Mouse (Mus musculus): ENCODE results near the gene Sp6.

Sp6 gene

GRCm38 (mm10) chr11:97013121-97013670 is at the start of gene Sp6:
TSS of gene Sp6 (plus strand) at chr11:97013394.
- DNase-seq (ENCODE audit: low spot score in 2 of 2): peak in 1 of 2 experiments; percentile 39

- DNase-seq (ENCODE audit: low spot score in 2 of 2): peak; percentile 67 to 82
Measured at GRCm38 (mm10) chr11:96963580-96963979, 49.6 kb upstream of the Sp6 start.

GRCm38 (mm10) chr11:96966172-96966571 is 47.0 kb upstream of the Sp6 start:
- DNase-seq (ENCODE audit: low spot score in 2 of 2): no peak

- no peak for DNase-seq (ENCODE audit: low spot score in 2 of 2)
Measured at GRCm38 (mm10) chr11:96966914-96967543, 46.2 kb upstream of the Sp6 start.

GRCm38 (mm10) chr11:96967544-96968269 is 45.5 kb upstream of the Sp6 start:
- no peak for DNase-seq (ENCODE audit: low spot score in 2 of 2)

- DNase-seq (ENCODE audit: low spot score in 2 of 2): no peak
Measured at GRCm38 (mm10) chr11:96968476-96968875, 44.7 kb upstream of the Sp6 start.

- no peak for DNase-seq (ENCODE audit: low spot score in 2 of 2)
Measured at GRCm38 (mm10) chr11:96969280-96969722, 43.9 kb upstream of the Sp6 start.

GRCm38 (mm10) chr11:96969746-96970145 is 43.4 kb upstream of the Sp6 start:
- no peak for DNase-seq (ENCODE audit: low spot score in 2 of 2)

- no peak for DNase-seq (ENCODE audit: low spot score in 2 of 2)
Measured at GRCm38 (mm10) chr11:96970341-96970740, 42.9 kb upstream of the Sp6 start.

- DNase-seq (ENCODE audit: low spot score in 2 of 2): no peak
Measured at GRCm38 (mm10) chr11:96972906-96973305, 40.3 kb upstream of the Sp6 start.

- DNase-seq (ENCODE audit: low spot score in 2 of 2): no peak
Measured at GRCm38 (mm10) chr11:96973426-96973964, 39.7 kb upstream of the Sp6 start.

GRCm38 (mm10) chr11:96974813-96975212 is 38.4 kb upstream of the Sp6 start:
- DNase-seq (ENCODE audit: low spot score in 2 of 2): no peak

GRCm38 (mm10) chr11:96975511-96976378 is 37.4 kb upstream of the Sp6 start:
- DNase-seq (ENCODE audit: low spot score in 2 of 2): no peak

GRCm38 (mm10) chr11:96976379-96976687 is 36.9 kb upstream of the Sp6 start:
- DNase-seq (ENCODE audit: low spot score in 2 of 2): no peak

GRCm38 (mm10) chr11:96976911-96977591 is 36.1 kb upstream of the Sp6 start:
- peak in 1 of 2 experiments; percentile 85 for DNase-seq (ENCODE audit: low spot score in 2 of 2)

- DNase-seq (ENCODE audit: low spot score in 2 of 2): peak; percentile 100
Measured at GRCm38 (mm10) chr11:96977606-96978400, 35.4 kb upstream of the Sp6 start.

- no peak for DNase-seq (ENCODE audit: low spot score in 2 of 2)
Measured at GRCm38 (mm10) chr11:96978401-96979246, 34.6 kb upstream of the Sp6 start.

- DNase-seq (ENCODE audit: low spot score in 2 of 2): no peak
Measured at GRCm38 (mm10) chr11:96979329-96979728, 33.9 kb upstream of the Sp6 start.

GRCm38 (mm10) chr11:96980021-96980420 is 33.2 kb upstream of the Sp6 start:
- DNase-seq (ENCODE audit: low spot score in 2 of 2): no peak

GRCm38 (mm10) chr11:96981461-96981860 is 31.7 kb upstream of the Sp6 start:
- DNase-seq (ENCODE audit: low spot score in 2 of 2): no peak
